Mouse (Mus musculus) CH12.LX (cell line): ENCODE results near the gene C1qtnf1. TPM values are rescaled to one million over a fixed set of nuclear protein-coding genes. Genes with fewer than 3 reads are reported as not detected.

Experiments used
- DNase-seq: peaks from one replicate; pipeline ENCODE4 v3.0.0-alpha.2; 2013; ENCODE audit errors: extremely low read depth
- H3K27ac ChIP-seq: 2 replicates; pipeline ENCODE4 v1.5.1; 2012; ENCODE audit warnings: low read depth, mild to moderate bottlenecking, control low read depth, moderate library complexity; ENCODE audit not compliant: insufficient read depth
- H3K27me3 ChIP-seq: replicated peaks from 2 replicates; pipeline ENCODE3; 2012; ENCODE audit warnings: inconsistent platforms
- H3K36me3 ChIP-seq, 2 experiments: replicated peaks in 1 of 2; 2 replicates each; pipeline versions ENCODE3 to v1.6.1; 2012; ENCODE audit warnings: inconsistent platforms in 1 of 2, low read length in 1 of 2, mild to moderate bottlenecking in 1 of 2, mixed read lengths in 1 of 2, moderate library complexity in 1 of 2; ENCODE audit not compliant: control insufficient read depth in 1 of 2, insufficient read depth in 1 of 2
- H3K4me1 ChIP-seq, 2 experiments: 2 replicates each; pipeline ENCODE4 v1.6.1; 2012; ENCODE audit warnings: inconsistent platforms in 1 of 2, moderate library complexity in 1 of 2; ENCODE audit not compliant: insufficient read depth in 2 of 2, control insufficient read depth in 1 of 2
- H3K4me2 ChIP-seq: 2 replicates; pipeline ENCODE4 v1.6.1; 2012; ENCODE audit warnings: low read depth, mild to moderate bottlenecking, control low read depth; ENCODE audit not compliant: poor library complexity, insufficient read depth, severe bottlenecking
- H3K4me3 ChIP-seq, 3 experiments: fragments of 150-350 bp in 1 of 3; sonication (generic) in 1 of 3; replicated peaks in 1 of 3; 2 replicates each; pipeline versions ENCODE3 to v1.5.1; 2011 to 2012; ENCODE audit warnings: low read depth in 2 of 3, low read length in 2 of 3, mild to moderate bottlenecking in 2 of 3, moderate library complexity in 2 of 3, control low read depth in 1 of 3, improper control_type of control experiment in 1 of 3, inconsistent platforms in 1 of 3, mixed read lengths in 1 of 3; ENCODE audit not compliant: poor library complexity in 1 of 3
- H3K79me2 ChIP-seq: replicated peaks from 2 replicates; pipeline ENCODE4 v1.6.1; 2012; ENCODE audit warnings: mild to moderate bottlenecking, moderate library complexity; ENCODE audit not compliant: control insufficient read depth, poor library complexity, insufficient read depth, severe bottlenecking; ENCODE audit errors: extremely low read depth
- H3K9ac ChIP-seq: 2 replicates; pipeline ENCODE4 v1.6.1; 2012; ENCODE audit warnings: low read depth, mild to moderate bottlenecking, control low read depth, moderate library complexity; ENCODE audit not compliant: insufficient read depth
- H3K9me3 ChIP-seq: replicated peaks from 2 replicates; pipeline ENCODE3; 2012; ENCODE audit warnings: low read length, inconsistent platforms, mixed read lengths
- BHLHE40 ChIP-seq: IDR thresholded peaks from 2 replicates; pipeline ENCODE4 v1.6.1; 2011; ENCODE audit warnings: mild to moderate bottlenecking, low read depth, low read length, improper control_type of control experiment
- CHD1 ChIP-seq: IDR thresholded peaks from 2 replicates; pipeline ENCODE4 v1.6.1; 2012; ENCODE audit warnings: low read depth, low read length, improper control_type of control experiment, inconsistent platforms
- ELF1 ChIP-seq: IDR thresholded peaks from 2 replicates; pipeline ENCODE4 v1.6.1; 2014; ENCODE audit warnings: low read depth, mild to moderate bottlenecking, inconsistent platforms, low read length, improper control_type of control experiment
- EP300 ChIP-seq: IDR thresholded peaks from 2 replicates; pipeline ENCODE4 v1.6.1; 2011; ENCODE audit warnings: low read length, improper control_type of control experiment
- GABPA ChIP-seq: IDR thresholded peaks from 2 replicates; pipeline ENCODE4 v1.6.1; 2012; ENCODE audit warnings: low read depth, low read length, improper control_type of control experiment, inconsistent platforms; ENCODE audit not compliant: insufficient replicate concordance
- HCFC1 ChIP-seq: IDR thresholded peaks from 2 replicates; pipeline ENCODE4 v1.6.1; 2012; ENCODE audit warnings: low read depth, mild to moderate bottlenecking, inconsistent platforms, low read length, improper control_type of control experiment
- IRF4 ChIP-seq: IDR thresholded peaks from 2 replicates; pipeline ENCODE4 v1.6.1; 2014; ENCODE audit warnings: low read depth, mild to moderate bottlenecking, inconsistent platforms, low read length, improper control_type of control experiment
- JUN ChIP-seq: IDR thresholded peaks from 2 replicates; pipeline ENCODE4 v1.6.1; 2011; ENCODE audit warnings: low read depth, mild to moderate bottlenecking, low read length, improper control_type of control experiment, moderate library complexity; ENCODE audit not compliant: insufficient read depth
- JUND ChIP-seq: conservative IDR thresholded peaks from 2 replicates; pipeline ENCODE4 v1.6.1; 2011; ENCODE audit warnings: low read depth, low read length, improper control_type of control experiment
- KAT2A ChIP-seq: IDR thresholded peaks from 2 replicates; pipeline ENCODE4 v1.6.1; 2012; ENCODE audit warnings: low read length, improper control_type of control experiment, inconsistent platforms; ENCODE audit not compliant: insufficient replicate concordance
- MAFK ChIP-seq: IDR thresholded peaks from 2 replicates; pipeline ENCODE4 v1.6.1; 2011; ENCODE audit warnings: low read length, improper control_type of control experiment; ENCODE audit not compliant: insufficient replicate concordance
- MAZ ChIP-seq: IDR thresholded peaks from 2 replicates; pipeline ENCODE4 v1.6.1; 2012; ENCODE audit warnings: low read depth, mild to moderate bottlenecking, inconsistent platforms, low read length, improper control_type of control experiment, moderate library complexity
- MEF2A ChIP-seq: IDR thresholded peaks from 2 replicates; pipeline ENCODE4 v1.6.1; 2014; ENCODE audit warnings: low read depth, mild to moderate bottlenecking, inconsistent platforms, low read length, improper control_type of control experiment, borderline replicate concordance
- POLR2A ChIP-seq: IDR thresholded peaks from 2 replicates; pipeline ENCODE4 v1.6.1; 2011; ENCODE audit warnings: low read depth, mild to moderate bottlenecking, improper control_type of control experiment, low read length
- POLR2AphosphoS2 ChIP-seq: IDR thresholded peaks from 2 replicates; pipeline ENCODE4 v1.6.1; 2011; ENCODE audit warnings: low read depth, low read length, improper control_type of control experiment
- RAD21 ChIP-seq: IDR thresholded peaks from 2 replicates; pipeline ENCODE4 v1.6.1; 2011; ENCODE audit warnings: low read depth, mild to moderate bottlenecking, low read length, improper control_type of control experiment, moderate library complexity
- TCF12 ChIP-seq: IDR thresholded peaks from 2 replicates; pipeline ENCODE4 v1.6.1; 2014; ENCODE audit warnings: low read depth, mild to moderate bottlenecking, inconsistent platforms, low read length, improper control_type of control experiment
- UBTF ChIP-seq: IDR thresholded peaks from 2 replicates; pipeline ENCODE4 v1.6.1; 2012; ENCODE audit warnings: low read depth, mild to moderate bottlenecking, inconsistent platforms, low read length, improper control_type of control experiment, moderate library complexity
- USF1 ChIP-seq: IDR thresholded peaks from 2 replicates; pipeline ENCODE4 v1.6.1; 2014; ENCODE audit warnings: low read depth, mild to moderate bottlenecking, inconsistent platforms, low read length, improper control_type of control experiment
- ZC3H11A ChIP-seq: IDR thresholded peaks from 2 replicates; pipeline ENCODE4 v1.6.1; 2012; ENCODE audit warnings: low read depth, mild to moderate bottlenecking, inconsistent platforms, low read length, improper control_type of control experiment
- ZKSCAN1 ChIP-seq: IDR thresholded peaks from 2 replicates; pipeline ENCODE4 v1.6.1; 2012; ENCODE audit warnings: low read depth, inconsistent platforms, low read length, improper control_type of control experiment, borderline replicate concordance
- ZMIZ1 ChIP-seq: IDR thresholded peaks from 2 replicates; pipeline ENCODE4 v1.6.1; 2012; ENCODE audit warnings: low read depth, mild to moderate bottlenecking, inconsistent platforms, low read length, improper control_type of control experiment
- ZNF384 ChIP-seq: IDR thresholded peaks from 2 replicates; pipeline ENCODE4 v1.6.1; 2012; ENCODE audit warnings: low read depth, low read length, improper control_type of control experiment, inconsistent platforms
- dilution Hi-C: fragments of 300-500 bp; cut with MboI; formaldehyde crosslinking; loops from 2 replicates; pipeline ENCODE4 v1.14.3; 2020; ENCODE audit warnings: low sequenced_read_pairs; ENCODE audit not compliant: extremely low pct_unique_long_range_greater_than_20kb, extremely low pct_ligation_motif_present
- in situ Hi-C: fragments of 300-500 bp; cut with MboI; formaldehyde crosslinking; loops from 3 replicates; pipeline ENCODE4 v1.14.3; 2019; ENCODE audit warnings: low sequenced_read_pairs, low pct_ligation_motif_present, low pct_unique_long_range_greater_than_20kb, mixed read lengths
- polyA plus RNA-seq: library from polyadenylated mRNA; unstranded; fragments of >175 nt; gene quantifications from 2 replicates; pipeline ENCODE4 v1.2.1, GENCODE M21; 2012; ENCODE audit warnings: low read depth; ENCODE audit not compliant: insufficient read length
- total RNA-seq, 2 experiments: library from RNA; depleted of rRNA; stranded (reverse); fragments of 300-350 nt in 1 of 2; fragments of >200 nt in 1 of 2; gene quantifications; 2 replicates each; pipeline ENCODE4 v1.2.3; 2012 to 2014

Gene C1qtnf1
- total and polyA plus RNA-seq, 3 experiments: 0.13 to 0.19 TPM; not detected in 1

DNA sequence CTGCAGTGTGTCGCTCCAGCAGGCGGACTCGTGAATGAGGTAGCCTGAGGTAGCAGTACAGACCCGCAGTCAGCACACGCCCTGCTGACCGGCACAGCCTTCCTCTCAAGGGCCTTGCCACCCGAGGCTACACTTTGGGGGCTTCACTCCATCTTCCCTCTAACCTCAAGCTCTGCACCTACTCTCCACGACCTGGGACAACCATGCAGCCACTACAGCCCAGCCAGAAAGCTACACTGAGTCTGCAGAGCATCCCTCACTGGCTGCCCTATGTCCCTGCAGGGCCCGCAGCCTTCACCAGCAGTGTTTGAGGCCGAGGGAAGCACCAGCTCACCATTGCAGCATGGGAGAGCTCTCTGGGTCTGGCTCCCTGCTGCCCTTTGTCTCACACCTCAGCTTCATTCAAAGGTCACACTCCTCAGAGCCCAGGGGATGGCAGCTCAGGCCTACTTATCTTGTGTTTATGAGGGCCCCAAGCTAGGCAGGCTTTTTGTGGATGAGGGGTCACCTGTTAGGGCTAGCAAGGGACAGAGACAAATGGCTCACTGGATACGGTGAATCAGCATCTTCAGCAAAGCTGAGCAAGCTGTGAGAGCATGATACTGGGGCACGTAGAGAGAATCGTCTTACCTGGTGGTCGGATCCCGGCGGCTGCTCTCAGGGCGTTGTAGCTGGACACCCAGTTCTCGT is 19.8 kb upstream of the C1qtnf1 start:
- Histone ChIP-seq H3K27ac (no peak overlapping the region), H3K9me3 (no peaks in the 10 kb centered on the region), H3K4me3 (no peak overlapping the region), H3K79me2 (no peaks in the 10 kb centered on the region), H3K4me2 (no peak overlapping the region), H3K27me3 (no peaks in the 10 kb centered on the region), H3K9ac (no peak overlapping the region), H3K4me1 (peaks cover 21 to 38% of the 10 kb centered on the region in 2 experiments), H3K36me3 (peaks cover 54 to 79% of the 10 kb centered on the region in 2 experiments)
- in situ Hi-C loops (no loop called here), dilution Hi-C loops (no loop called here)
- DNase-seq: no peak
- no peak for TF ChIP-seq MAFK
- no peak for TF ChIP-seq POLR2A
- TF ChIP-seq EP300: no peak
- no peak for TF ChIP-seq JUN
- no peak for TF ChIP-seq MEF2A
- TF ChIP-seq ELF1: no peak
- no peak for TF ChIP-seq ZKSCAN1
- TF ChIP-seq MAZ: no peak
- TF ChIP-seq ZMIZ1: no peak
- TF ChIP-seq USF1: no peak
- TF ChIP-seq TCF12: no peak
- TF ChIP-seq GABPA: no peak
- TF ChIP-seq POLR2AphosphoS2: no peak
- TF ChIP-seq UBTF: no peak
- no peak for TF ChIP-seq RAD21
- no peak for TF ChIP-seq ZNF384
- no peak for TF ChIP-seq BHLHE40
- TF ChIP-seq JUND: no peak

- DNase-seq: no peak
- H3K4me1 ChIP-seq: peaks cover 17 to 27% of the 10 kb centered on the region in 2 experiments
- no peaks in the 10 kb centered on the region for H3K79me2 ChIP-seq
- no peak overlapping the region for H3K4me2 ChIP-seq
- dilution Hi-C loops: no loop called here
- H3K9ac ChIP-seq: no peak overlapping the region
- H3K9me3 ChIP-seq: no peaks in the 10 kb centered on the region
- H3K27ac ChIP-seq: no peak overlapping the region
- in situ Hi-C loops: no loop called here
- H3K4me3 ChIP-seq: no peak overlapping the region
- TF ChIP-seq ZNF384 (no peak), IRF4 (no peak), HCFC1 (no peak), CHD1 (no peak), POLR2AphosphoS2 (no peak), EP300 (no peak), ZC3H11A (no peak), KAT2A (no peak), ZMIZ1 (no peak), USF1 (no peak), RAD21 (no peak)
- TF ChIP-seq, all 38 proteins: peak for 0
- Histone ChIP-seq H3K36me3 (peaks cover 66 to 91% of the 10 kb centered on the region in 2 experiments), H3K27me3 (no peaks in the 10 kb centered on the region)
These were observed 18.6 kb upstream of the C1qtnf1 start for GRCm38 (mm10) chr11:118409106-118410072.
